Mouse (Mus musculus) G1E (cell line): Measurements from ENCODE around the gene Olfr1381. TPM values are rescaled to one million over a fixed set of nuclear protein-coding genes. Genes with fewer than 3 reads are reported as not detected.
"Not testable (repeated sequence)": the region's sequence is repeated elsewhere in the genome, so short reads cannot be mapped to it uniquely, and the experiment has no call there.

Experiments used
- ATAC-seq: 2 replicates; pipeline ENCODE4 v1.8.0; 2016; ENCODE audit warnings: mild to moderate bottlenecking; ENCODE audit not compliant: insufficient number of reproducible peaks, poor library complexity, low FRiP score, severe bottlenecking; ENCODE audit errors: extremely low read depth
- DNase-seq: peaks from one replicate; pipeline ENCODE4 v3.0.0; 2012; ENCODE audit warnings: low spot score
- H3K27me3 ChIP-seq: 2 replicates; pipeline ENCODE4 v1.6.1; 2012; ENCODE audit warnings: mild to moderate bottlenecking, low read length, inconsistent platforms; ENCODE audit not compliant: insufficient read depth
- H3K36me3 ChIP-seq: replicated peaks from 2 replicates; pipeline ENCODE3; 2012; ENCODE audit warnings: mild to moderate bottlenecking, inconsistent platforms
- H3K4me1 ChIP-seq: 2 replicates; pipeline ENCODE4 v1.6.1; 2012; ENCODE audit warnings: low read depth, low read length, inconsistent platforms, mixed read lengths; ENCODE audit not compliant: insufficient read depth
- H3K4me3 ChIP-seq: 2 replicates; pipeline ENCODE4 v1.5.1; 2012; ENCODE audit warnings: low read depth, mild to moderate bottlenecking, inconsistent platforms, low read length, moderate library complexity, mixed read lengths
- H3K9me3 ChIP-seq: replicated peaks from 2 replicates; pipeline ENCODE4 v1.6.1; 2012; ENCODE audit warnings: inconsistent platforms
- CTCF ChIP-seq: IDR thresholded peaks from 2 replicates; pipeline ENCODE4 v1.5.1; 2012; ENCODE audit warnings: low read depth, low read length, inconsistent platforms, mixed read lengths
- GATA1 ChIP-seq: IDR thresholded peaks from 2 replicates; pipeline ENCODE4 v1.6.1; 2012; ENCODE audit warnings: borderline replicate concordance, low read length, inconsistent platforms, mixed read lengths
- GATA2 ChIP-seq: IDR thresholded peaks from 2 replicates; pipeline ENCODE4 v1.6.1; 2012; ENCODE audit warnings: low read depth, low read length, inconsistent platforms, borderline replicate concordance
- POLR2AphosphoS5 ChIP-seq: IDR thresholded peaks from 2 replicates; pipeline ENCODE4 v1.6.1; 2012; ENCODE audit warnings: low read depth, low read length, inconsistent platforms; ENCODE audit not compliant: insufficient replicate concordance
- TAL1 ChIP-seq: conservative IDR thresholded peaks from 2 replicates; pipeline ENCODE4 v1.6.1; 2012; ENCODE audit warnings: low read depth, low read length, inconsistent platforms, mixed read lengths
- polyA plus RNA-seq: library from polyadenylated mRNA; stranded (reverse); fragments of >175 nt; gene quantifications from 2 replicates; pipeline ENCODE4 v1.2.3, GENCODE M21; 2012
- total RNA-seq, 2 experiments: library from RNA; stranded (forward) in 1 of 2; stranded (reverse) in 1 of 2; fragments of 200-1000 nt in 1 of 2; fragments of >200 nt in 1 of 2; fragmentation: Nextera tagmentation in 1 of 2; gene quantifications; 2 replicates each; pipeline ENCODE4 v1.2.3; 2014 to 2017

Olfr1381 gene
- total RNA-seq (2014; fragmentation: Nextera tagmentation) (not detected in 2 replicates), total RNA-seq (2017) (0.05 and 0.06 TPM in 2 replicates), polyA plus RNA-seq (not detected in 2 replicates)

DNA sequence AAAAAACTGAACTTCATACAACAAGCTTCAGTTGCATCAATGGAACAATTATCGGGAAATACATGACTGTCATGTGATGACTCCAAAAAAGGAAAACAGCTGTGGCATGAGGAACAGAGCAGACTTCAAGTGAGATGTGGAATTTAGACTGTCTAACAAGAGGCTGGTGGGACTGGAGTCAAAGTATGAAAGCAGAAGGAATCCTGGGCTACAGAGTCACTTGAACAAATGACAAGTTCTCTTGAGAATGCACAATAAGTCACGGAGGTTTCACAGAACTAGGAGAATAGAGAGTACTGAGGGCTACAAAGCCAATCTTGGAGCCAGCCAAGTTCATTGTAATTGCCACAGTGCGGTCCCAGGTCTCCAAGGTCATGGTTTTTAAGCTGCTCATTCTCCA lies at the start of gene Olfr1381:
TSS of gene Olfr1381 (plus strand) at position 301 of the 400 bp plus-strand sequence.
- H3K9me3 ChIP-seq, H3K4me3 ChIP-seq, H3K4me1 ChIP-seq, H3K27me3 ChIP-seq, H3K36me3 ChIP-seq, DNase-seq, ATAC-seq: not testable (repeated sequence)

GRCm38 (mm10) chr11:49518086-49518485 lies 25.2 kb upstream of the Olfr1381 start:
- Histone ChIP-seq H3K27me3 (no peaks in the 10 kb centered on the region), H3K4me3 (no peak overlapping the region), H3K4me1 (no peaks in the 10 kb centered on the region), H3K9me3 (no peaks in the 10 kb centered on the region), H3K36me3 (no peaks in the 10 kb centered on the region)
- ATAC-seq: no peak
- TF ChIP-seq TAL1 (no peak), GATA1 (no peak), GATA2 (no peak), POLR2AphosphoS5 (no peak), CTCF (no peak)
- DNase-seq: no peak

DNA sequence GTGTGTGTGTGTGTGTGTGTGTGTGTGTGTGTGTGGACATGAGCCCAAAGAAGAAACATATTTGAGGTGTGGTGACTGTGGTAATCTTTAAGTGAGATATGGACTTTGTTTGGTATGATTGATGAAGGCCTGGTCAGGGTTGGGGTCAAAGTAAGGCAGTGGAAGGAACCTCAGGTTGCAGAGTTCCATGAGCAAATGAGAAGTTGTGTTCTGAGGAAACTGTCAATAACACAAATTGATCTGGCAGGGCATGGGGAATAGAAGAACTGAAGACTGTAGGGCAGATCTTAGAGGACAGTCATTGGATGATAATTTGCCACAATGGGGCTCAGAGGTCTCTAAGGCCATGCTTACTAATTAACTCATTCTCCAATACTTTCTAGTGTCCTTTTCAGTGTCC lies 23.9 kb upstream of the Olfr1381 start, which contains the start of gene Olfr1383:
TSS of gene Olfr1383 (plus strand) at position 301 of the 400 bp plus-strand sequence.
- no peaks in the 10 kb centered on the region for H3K27me3 ChIP-seq
- TF ChIP-seq GATA2: no peak
- TF ChIP-seq CTCF: no peak
- no peak for TF ChIP-seq POLR2AphosphoS5
- no peak for TF ChIP-seq GATA1
- no peak for TF ChIP-seq TAL1

GRCm38 (mm10) chr11:49527947-49528346 lies 15.3 kb upstream of the Olfr1381 start, which contains the start of gene Olfr1382:
Olfr1382 (plus strand) TSS chr11:49528247.
- Histone ChIP-seq H3K36me3 (no peaks in the 10 kb centered on the region), H3K27me3 (no peaks in the 10 kb centered on the region), H3K4me3 (no peak within 1 kb of the TSS), H3K9me3 (no peaks in the 10 kb centered on the region), H3K4me1 (no peaks in the 10 kb centered on the region)
- ATAC-seq: no peak
- no peak for DNase-seq
- TF ChIP-seq CTCF (no peak), GATA1 (no peak), GATA2 (no peak), TAL1 (no peak), POLR2AphosphoS5 (no peak)

More for the DNA sequence above, 23.9 kb upstream of the Olfr1381 start, which contains the start of gene Olfr1383:
- no peak within 1 kb of the TSS for H3K4me3 ChIP-seq
- H3K9me3 ChIP-seq: no peaks in the 10 kb centered on the region
- ATAC-seq (no peak), DNase-seq (no peak)
- no peaks in the 10 kb centered on the region for H3K36me3 ChIP-seq
- H3K4me1 ChIP-seq: no peaks in the 10 kb centered on the region

GRCm38 (mm10) chr11:49532761-49533160 lies 10.5 kb upstream of the Olfr1381 start:
- no peak for DNase-seq
- Histone ChIP-seq H3K36me3 (no peaks in the 10 kb centered on the region), H3K9me3 (no peaks in the 10 kb centered on the region), H3K4me1 (no peaks in the 10 kb centered on the region), H3K4me3 (no peak overlapping the region), H3K27me3 (no peaks in the 10 kb centered on the region)
- ATAC-seq: no peak
- TF ChIP-seq CTCF (no peak), GATA1 (no peak), GATA2 (no peak)

GRCm38 (mm10) chr11:49536631-49537030 lies 6.6 kb upstream of the Olfr1381 start:
- not testable (repeated sequence) for H3K36me3 ChIP-seq, H3K4me3 ChIP-seq, H3K9me3 ChIP-seq, ATAC-seq, H3K4me1 ChIP-seq, H3K27me3 ChIP-seq, DNase-seq

DNA sequence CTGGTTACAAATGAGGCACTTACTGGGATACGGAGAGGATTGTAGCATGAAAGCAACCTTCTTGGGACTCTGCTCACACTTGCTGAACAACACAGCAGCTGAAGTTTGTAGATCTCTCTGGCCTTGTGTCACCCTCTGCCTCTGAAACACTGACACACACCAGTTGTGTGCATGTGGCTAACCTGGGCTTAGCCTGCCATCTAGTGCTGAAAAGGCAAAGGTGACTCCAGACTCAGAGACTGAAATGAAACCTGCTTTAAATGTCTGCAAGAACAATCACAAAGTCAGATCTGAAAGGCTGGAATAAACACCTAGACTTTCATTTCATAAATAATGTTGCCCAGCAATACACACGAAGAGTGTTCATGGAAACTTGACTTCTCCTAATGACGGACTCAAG lies 10.8 kb downstream of the Olfr1381 start:
- DNase-seq, H3K27me3 ChIP-seq, H3K4me3 ChIP-seq, ATAC-seq, H3K9me3 ChIP-seq, H3K4me1 ChIP-seq, H3K36me3 ChIP-seq: not testable (repeated sequence)

DNA sequence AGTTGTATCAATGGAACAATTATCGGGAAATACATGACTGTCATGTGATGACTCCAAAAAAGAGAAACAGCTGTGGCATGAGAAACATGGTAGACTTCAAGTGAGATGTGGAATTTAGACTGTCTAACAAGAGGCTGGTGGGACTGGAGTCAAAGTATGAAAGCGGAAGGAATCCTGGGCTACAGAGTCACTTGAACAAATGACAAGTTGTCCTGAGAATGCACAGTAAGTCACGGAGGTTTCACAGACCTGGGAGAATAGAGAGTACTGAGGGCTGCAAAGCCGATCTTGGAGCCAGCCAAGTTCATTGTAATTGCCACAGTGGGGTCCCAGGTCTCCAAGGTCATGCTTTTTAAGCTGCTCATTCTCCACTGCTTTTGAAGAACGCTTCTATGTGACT lies 13.3 kb downstream of the Olfr1381 start, which contains the start of gene Olfr1380:
TSS of gene Olfr1380 (plus strand) at position 301 of the 400 bp plus-strand sequence.
- not testable (repeated sequence) for H3K36me3 ChIP-seq, H3K9me3 ChIP-seq, ATAC-seq, H3K27me3 ChIP-seq, H3K4me1 ChIP-seq, DNase-seq, H3K4me3 ChIP-seq

DNA sequence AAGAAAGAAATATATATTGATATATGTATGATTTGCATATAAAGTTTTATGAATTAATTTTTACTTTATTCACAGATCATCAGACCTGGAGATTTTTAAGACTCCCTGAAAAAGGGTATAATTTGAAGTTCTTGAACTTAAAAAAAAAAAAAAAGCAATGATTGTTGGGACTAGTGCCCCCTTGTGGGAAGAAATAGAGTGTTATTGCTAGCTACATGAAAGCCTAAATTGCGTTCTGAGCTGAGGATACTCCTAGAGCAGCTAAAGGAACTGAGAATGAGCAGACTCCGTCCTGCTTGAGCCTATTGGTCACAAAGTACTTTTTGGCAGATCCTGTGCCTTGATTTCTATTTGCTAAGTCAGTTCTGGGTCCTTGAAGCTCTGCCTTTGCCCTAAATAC lies 31.8 kb downstream of the Olfr1381 start:
- H3K36me3 ChIP-seq, H3K4me3 ChIP-seq, H3K9me3 ChIP-seq, DNase-seq, H3K4me1 ChIP-seq, H3K27me3 ChIP-seq, ATAC-seq: not testable (repeated sequence)

- not testable (repeated sequence) for DNase-seq, H3K4me3 ChIP-seq, H3K9me3 ChIP-seq, ATAC-seq, H3K27me3 ChIP-seq, H3K36me3 ChIP-seq, H3K4me1 ChIP-seq
These were observed 37.2 kb downstream of the Olfr1381 start for GRCm38 (mm10) chr11:49580452-49580851.
